ENCODE assay signal across 15 mouse cellular contexts in genomic region chr13:101625922-101626321, GRCm38 (mm10).
"Had no signal": no experiment of that assay in that cellular context is flagged by ENCODE, and none has a peak within 500 bp of the region (broad histone marks: within the 10 kb centered on the region; RNA-seq: fewer than 3 reads in every experiment).

No protein-coding gene starts in this region.

- H3K9me3 ChIP-seq: megakaryocyte, embryonic 14.5 days; midbrain, embryonic 13.5 days; midbrain, embryonic 15.5 days; neural tube, embryonic 12.5 days; stomach, embryonic 15.5 days had no signal

- H3K4me1 ChIP-seq: midbrain, embryonic 15.5 days had no signal

- H3K36me3 ChIP-seq: midbrain, embryonic 13.5 days; midbrain, embryonic 15.5 days; neural tube, embryonic 12.5 days; stomach, embryonic 15.5 days had no signal

- H3K4me3 ChIP-seq: megakaryocyte, embryonic 14.5 days; midbrain, embryonic 13.5 days; midbrain, embryonic 15.5 days; neural tube, embryonic 12.5 days; stomach, embryonic 15.5 days had no signal

- DNase-seq: lung, adult 2 months; lung, postnatal 10 days; lung, postnatal 36 days; right cerebral cortex, postnatal 14 days; thymus, adult 2 months; thymus, postnatal 25 days; thymus, postnatal 4 days had no signal

- H3K27me3 ChIP-seq: megakaryocyte, embryonic 14.5 days; midbrain, embryonic 13.5 days; midbrain, embryonic 15.5 days; neural tube, embryonic 12.5 days; stomach, embryonic 15.5 days had no signal

- H3K27ac ChIP-seq: macrophage; midbrain, embryonic 13.5 days; midbrain, embryonic 15.5 days; neural tube, embryonic 12.5 days; stomach, embryonic 15.5 days; stomach, postnatal 0 days had no signal

- H3K9ac ChIP-seq: midbrain, embryonic 13.5 days; midbrain, embryonic 15.5 days; neural tube, embryonic 12.5 days; stomach, embryonic 15.5 days had no signal

- ATAC-seq: midbrain, embryonic 13.5 days; midbrain, embryonic 15.5 days had no signal

- H3K4me2 ChIP-seq: midbrain, embryonic 11.5 days; midbrain, embryonic 13.5 days; midbrain, embryonic 15.5 days; neural tube, embryonic 12.5 days; stomach, embryonic 15.5 days had no signal
